Mouse (Mus musculus): ENCODE measurements around the gene Mroh2a. TPM values are rescaled to one million over a fixed set of nuclear protein-coding genes. Genes with fewer than 3 reads are reported as not detected.

The Mroh2a gene
- polyA plus RNA-seq, 1 experiment from 2014 or later, result 0.88 TPM

DNA sequence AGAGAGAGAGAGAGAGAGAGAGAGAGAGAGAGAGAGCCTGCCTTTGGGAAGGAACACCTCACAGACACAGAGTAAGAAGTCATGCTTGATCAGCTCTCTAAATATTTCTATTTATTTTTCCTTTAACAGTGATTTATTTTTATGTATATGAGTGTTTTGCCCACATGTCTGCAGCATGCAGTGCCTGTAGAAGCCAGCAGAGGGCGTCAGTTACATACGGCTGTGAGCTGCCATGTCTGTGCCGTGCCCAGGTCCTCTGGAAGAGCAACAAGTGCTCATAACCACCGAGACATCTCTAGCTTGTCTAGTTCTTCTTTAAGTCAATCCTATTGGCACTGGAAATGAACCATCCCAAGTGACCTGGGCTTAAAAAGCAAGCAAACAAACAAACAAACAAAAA is 63.1 kb downstream of the Mroh2a start:
- Histone ChIP-seq H3K4me1 (ENCODE audit: control insufficient read depth, insufficient read depth, low read length) (no peaks in the 10 kb centered on the region), H3K27me3 (replicated peaks; ENCODE audit: control insufficient read depth, insufficient read depth, low read length) (no peaks in the 10 kb centered on the region), H3K9me3 (ENCODE audit: control insufficient read depth, low read length) (peaks cover 22% of the 10 kb centered on the region), H3K27ac (ENCODE audit: low read length) (no peak overlapping the region), H3K4me3 (ENCODE audit: low read length) (no peak overlapping the region), H3K9ac (ENCODE audit: low read depth, low read length) (no peak overlapping the region), H3K4me2 (ENCODE audit: low read depth, low read length) (no peak overlapping the region), H3K36me3 (ENCODE audit: control insufficient read depth, insufficient read depth, low read length) (no peaks in the 10 kb centered on the region)
- 46% methylated on average over 4 of the region's 4 CpGs for WGBS
- no peak for ATAC-seq

DNA sequence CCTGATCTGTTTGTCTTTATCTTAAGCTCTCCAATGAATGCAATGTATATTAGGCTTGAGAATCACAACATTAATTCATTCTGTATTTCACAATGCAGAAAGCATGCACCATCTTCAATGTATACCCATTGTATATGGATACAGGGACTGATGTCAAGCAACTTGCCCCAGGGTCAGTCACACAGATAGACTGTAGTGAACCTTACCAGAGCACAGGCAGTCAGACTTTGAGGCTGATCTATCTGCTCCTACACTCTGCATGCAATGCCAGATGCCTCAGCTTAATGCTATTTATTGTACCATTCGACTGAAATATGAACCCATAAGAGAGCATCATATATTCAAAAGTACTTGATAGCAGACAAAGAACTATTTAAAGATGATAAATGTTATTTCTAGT is 63.7 kb downstream of the Mroh2a start:
- H3K4me2 ChIP-seq (ENCODE audit: low read depth, low read length), result no peak overlapping the region
- no peaks in the 10 kb centered on the region for H3K27me3 ChIP-seq (replicated peaks; ENCODE audit: control insufficient read depth, insufficient read depth, low read length)
- ATAC-seq, result no peak
- H3K36me3 ChIP-seq (ENCODE audit: control insufficient read depth, insufficient read depth, low read length), result no peaks in the 10 kb centered on the region
- H3K27ac ChIP-seq (ENCODE audit: low read length), result no peak overlapping the region
- no peaks in the 10 kb centered on the region for H3K4me1 ChIP-seq (ENCODE audit: control insufficient read depth, insufficient read depth, low read length)
- H3K4me3 ChIP-seq (ENCODE audit: low read length), result no peak overlapping the region
- WGBS, result 66% methylated on average over 1 of the region's 1 CpGs
- H3K9me3 ChIP-seq (ENCODE audit: control insufficient read depth, low read length), result peaks cover 22% of the 10 kb centered on the region
- H3K9ac ChIP-seq (ENCODE audit: low read depth, low read length), result no peak overlapping the region

DNA sequence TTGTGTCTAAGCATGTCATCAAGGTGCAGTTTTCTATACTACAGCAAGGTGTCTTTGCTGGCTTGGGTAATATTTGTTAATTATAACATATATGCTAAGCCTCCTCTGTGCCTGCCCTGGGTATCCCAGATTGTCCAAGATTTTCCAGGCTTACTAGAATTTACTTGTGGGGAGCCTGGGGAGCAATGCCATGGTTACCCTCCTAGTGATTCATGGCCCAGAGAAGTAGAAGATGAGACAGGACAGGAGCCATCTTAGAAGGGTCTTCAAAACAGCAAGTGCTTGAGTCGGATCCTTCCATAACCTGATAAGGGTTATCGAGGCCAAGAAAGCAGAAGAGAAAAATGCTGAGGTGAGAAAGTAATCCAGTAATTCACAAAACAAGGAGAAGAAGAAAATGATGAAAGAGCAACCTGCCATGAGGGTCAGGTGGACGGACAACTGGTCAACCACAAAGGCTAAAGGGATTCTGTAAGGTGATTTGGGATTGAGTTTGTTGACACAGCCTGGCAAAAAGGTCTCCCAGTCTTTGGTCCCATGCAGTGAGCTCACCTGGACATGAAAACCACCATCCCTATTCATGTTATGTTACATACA is 64.7 kb downstream of the Mroh2a start:
- H3K9me3 ChIP-seq (ENCODE audit: control insufficient read depth, low read length), result peaks cover 27% of the 10 kb centered on the region
- H3K4me3 ChIP-seq (ENCODE audit: low read length), result no peak overlapping the region
- no peaks in the 10 kb centered on the region for H3K27me3 ChIP-seq (replicated peaks; ENCODE audit: control insufficient read depth, insufficient read depth, low read length)
- H3K9ac ChIP-seq (ENCODE audit: low read depth, low read length), result no peak overlapping the region
- no peaks in the 10 kb centered on the region for H3K36me3 ChIP-seq (ENCODE audit: control insufficient read depth, insufficient read depth, low read length)
- 65% methylated on average over 3 of the region's 3 CpGs for WGBS
- no peak overlapping the region for H3K27ac ChIP-seq (ENCODE audit: low read length)
- no peak overlapping the region for H3K4me2 ChIP-seq (ENCODE audit: low read depth, low read length)
- no peak for ATAC-seq
- no peaks in the 10 kb centered on the region for H3K4me1 ChIP-seq (ENCODE audit: control insufficient read depth, insufficient read depth, low read length)

DNA sequence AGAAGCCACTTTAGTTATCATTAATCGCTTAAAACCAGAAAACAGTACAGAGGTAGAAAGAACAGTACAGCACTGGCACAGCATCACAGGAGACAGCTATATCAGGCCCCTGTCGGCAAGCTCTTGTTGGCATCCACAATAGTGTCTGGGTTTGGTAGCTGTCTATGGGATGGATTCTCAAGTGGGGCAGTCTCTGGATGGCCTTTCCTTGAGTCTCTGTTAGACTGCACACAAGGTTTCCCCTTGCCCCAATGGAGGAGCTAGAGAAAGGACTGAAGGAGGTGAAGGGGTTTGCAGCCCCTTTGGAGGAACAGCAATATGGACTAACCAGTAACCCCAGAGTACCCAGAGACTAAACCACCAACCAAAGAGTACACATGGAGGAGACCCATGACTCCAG is 65.3 kb downstream of the Mroh2a start:
- H3K27me3 ChIP-seq (replicated peaks; ENCODE audit: control insufficient read depth, insufficient read depth, low read length), result no peaks in the 10 kb centered on the region
- peaks cover 21% of the 10 kb centered on the region for H3K9me3 ChIP-seq (ENCODE audit: control insufficient read depth, low read length)
- H3K9ac ChIP-seq (ENCODE audit: low read depth, low read length), result no peak overlapping the region
- H3K27ac ChIP-seq (ENCODE audit: low read length), result no peak overlapping the region
- WGBS, result 52% methylated on average over 2 of the region's 2 CpGs
- H3K4me1 ChIP-seq (ENCODE audit: control insufficient read depth, insufficient read depth, low read length), result no peaks in the 10 kb centered on the region
- H3K4me3 ChIP-seq (ENCODE audit: low read length), result no peak overlapping the region
- no peaks in the 10 kb centered on the region for H3K36me3 ChIP-seq (ENCODE audit: control insufficient read depth, insufficient read depth, low read length)
- H3K4me2 ChIP-seq (ENCODE audit: low read depth, low read length), result no peak overlapping the region
- ATAC-seq, result no peak

DNA sequence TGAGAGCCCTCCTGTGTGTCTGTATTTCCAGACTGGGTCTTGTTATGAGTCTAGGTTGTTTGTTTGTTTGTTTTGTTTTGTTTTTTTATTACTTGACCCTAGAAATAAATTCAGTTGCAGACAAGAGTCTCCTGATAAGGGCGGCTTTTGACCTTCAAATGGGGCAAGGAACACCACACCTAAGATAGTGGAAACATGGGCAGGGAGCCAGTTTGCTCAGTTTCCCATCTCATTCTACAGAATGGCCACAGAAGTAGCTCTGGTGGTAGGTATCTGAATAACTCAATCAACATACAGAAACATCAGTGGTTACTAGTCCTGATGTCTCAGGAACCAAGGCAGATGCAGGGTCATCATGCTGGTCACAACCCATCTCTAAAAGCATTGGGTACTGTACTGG is 67.9 kb downstream of the Mroh2a start:
- Histone ChIP-seq H3K9me3 (ENCODE audit: control insufficient read depth, low read length) (peaks cover 22% of the 10 kb centered on the region), H3K27ac (ENCODE audit: low read length) (no peak overlapping the region), H3K27me3 (replicated peaks; ENCODE audit: control insufficient read depth, insufficient read depth, low read length) (no peaks in the 10 kb centered on the region), H3K4me1 (ENCODE audit: control insufficient read depth, insufficient read depth, low read length) (no peaks in the 10 kb centered on the region), H3K4me3 (ENCODE audit: low read length) (no peak overlapping the region), H3K36me3 (ENCODE audit: control insufficient read depth, insufficient read depth, low read length) (no peaks in the 10 kb centered on the region), H3K4me2 (ENCODE audit: low read depth, low read length) (no peak overlapping the region), H3K9ac (ENCODE audit: low read depth, low read length) (no peak overlapping the region)
- 19% methylated on average over 1 of the region's 1 CpGs for WGBS
- no peak for ATAC-seq

DNA sequence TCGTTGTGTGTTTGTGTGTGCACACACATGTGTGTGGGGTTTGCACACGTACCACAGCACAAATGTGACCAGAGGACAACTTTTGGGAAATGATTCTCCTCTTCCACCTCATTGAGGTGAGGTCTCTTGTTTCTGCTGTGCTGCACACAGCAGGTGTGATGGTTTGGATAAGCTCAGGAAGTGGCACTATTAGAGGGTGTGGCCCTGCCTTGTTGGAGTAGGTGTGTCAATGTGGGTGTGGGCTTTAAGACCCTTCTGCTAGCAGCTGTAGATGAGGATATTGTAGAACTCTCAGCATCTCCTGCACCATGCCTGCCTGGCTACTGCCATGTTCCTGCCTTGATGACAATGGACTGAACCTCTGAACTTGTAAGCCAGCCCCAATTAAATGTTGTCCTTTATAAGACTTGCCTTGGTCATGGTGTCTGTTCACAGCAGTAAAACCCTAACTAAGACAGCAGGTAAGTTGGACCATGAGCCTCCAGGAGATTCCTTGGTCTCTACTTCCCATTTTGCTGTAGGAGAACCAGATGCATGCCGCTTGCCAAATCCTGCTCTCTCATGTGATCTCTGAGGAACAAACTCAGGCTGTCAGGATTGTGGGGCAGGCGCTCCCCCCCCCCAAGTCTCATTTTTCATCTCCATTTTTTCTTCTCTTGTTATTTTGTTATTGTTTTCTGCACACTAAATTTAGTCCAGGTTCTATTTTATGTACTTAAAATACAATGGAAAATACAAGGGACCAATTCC is 69.6 kb downstream of the Mroh2a start:
- no peak overlapping the region for H3K9ac ChIP-seq (ENCODE audit: low read depth, low read length)
- no peak overlapping the region for H3K27ac ChIP-seq (ENCODE audit: low read length)
- H3K4me1 ChIP-seq (ENCODE audit: control insufficient read depth, insufficient read depth, low read length), result no peaks in the 10 kb centered on the region
- 75% methylated on average over 4 of the region's 4 CpGs for WGBS
- H3K36me3 ChIP-seq (ENCODE audit: control insufficient read depth, insufficient read depth, low read length), result no peaks in the 10 kb centered on the region
- H3K4me3 ChIP-seq (ENCODE audit: low read length), result no peak overlapping the region
- no peak overlapping the region for H3K4me2 ChIP-seq (ENCODE audit: low read depth, low read length)
- peak; percentile 19; the same call in 1 of the 2 replicates for ATAC-seq
- no peaks in the 10 kb centered on the region for H3K27me3 ChIP-seq (replicated peaks; ENCODE audit: control insufficient read depth, insufficient read depth, low read length)
- H3K9me3 ChIP-seq (ENCODE audit: control insufficient read depth, low read length), result peaks cover 30% of the 10 kb centered on the region

DNA sequence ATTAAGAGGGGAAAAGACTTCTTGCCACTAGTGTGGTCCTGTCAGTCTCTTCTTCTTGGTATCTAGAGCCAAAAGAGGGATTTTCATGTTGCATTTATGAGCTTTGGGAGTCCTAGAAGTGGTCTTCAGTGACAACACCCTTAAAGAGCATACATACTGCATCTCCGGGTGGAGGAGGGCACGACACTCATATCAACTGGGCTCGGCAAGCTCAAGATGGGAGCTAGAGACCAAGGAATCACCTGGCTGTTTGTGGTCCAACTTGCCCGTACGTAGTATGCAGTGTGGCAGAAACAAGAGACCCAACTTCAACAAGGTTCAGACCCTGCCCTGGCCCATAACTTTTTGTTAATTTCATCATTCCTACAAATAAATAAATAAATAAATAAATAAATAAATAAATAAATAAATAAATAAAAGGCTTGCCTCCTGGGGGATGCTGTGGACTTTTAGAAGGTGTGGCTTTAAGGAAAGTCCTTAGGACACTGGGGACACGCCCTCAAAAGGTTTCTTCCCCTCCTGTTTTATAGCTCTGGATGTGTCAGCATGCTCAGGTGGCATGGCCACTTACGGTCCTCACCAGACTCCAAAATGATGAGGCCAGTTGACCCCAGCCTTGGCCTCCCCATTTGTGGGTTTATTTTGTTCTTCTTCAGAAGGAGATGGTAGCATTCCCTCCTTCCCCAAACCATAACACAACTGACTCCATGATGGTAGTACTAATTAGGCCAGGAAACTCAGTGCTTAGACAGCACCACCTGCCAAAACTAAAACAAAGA is 70.9 kb downstream of the Mroh2a start:
- H3K9me3 ChIP-seq (ENCODE audit: control insufficient read depth, low read length), result peaks cover 29% of the 10 kb centered on the region
- no peak for ATAC-seq
- 69% methylated on average over 7 of the region's 7 CpGs for WGBS

DNA sequence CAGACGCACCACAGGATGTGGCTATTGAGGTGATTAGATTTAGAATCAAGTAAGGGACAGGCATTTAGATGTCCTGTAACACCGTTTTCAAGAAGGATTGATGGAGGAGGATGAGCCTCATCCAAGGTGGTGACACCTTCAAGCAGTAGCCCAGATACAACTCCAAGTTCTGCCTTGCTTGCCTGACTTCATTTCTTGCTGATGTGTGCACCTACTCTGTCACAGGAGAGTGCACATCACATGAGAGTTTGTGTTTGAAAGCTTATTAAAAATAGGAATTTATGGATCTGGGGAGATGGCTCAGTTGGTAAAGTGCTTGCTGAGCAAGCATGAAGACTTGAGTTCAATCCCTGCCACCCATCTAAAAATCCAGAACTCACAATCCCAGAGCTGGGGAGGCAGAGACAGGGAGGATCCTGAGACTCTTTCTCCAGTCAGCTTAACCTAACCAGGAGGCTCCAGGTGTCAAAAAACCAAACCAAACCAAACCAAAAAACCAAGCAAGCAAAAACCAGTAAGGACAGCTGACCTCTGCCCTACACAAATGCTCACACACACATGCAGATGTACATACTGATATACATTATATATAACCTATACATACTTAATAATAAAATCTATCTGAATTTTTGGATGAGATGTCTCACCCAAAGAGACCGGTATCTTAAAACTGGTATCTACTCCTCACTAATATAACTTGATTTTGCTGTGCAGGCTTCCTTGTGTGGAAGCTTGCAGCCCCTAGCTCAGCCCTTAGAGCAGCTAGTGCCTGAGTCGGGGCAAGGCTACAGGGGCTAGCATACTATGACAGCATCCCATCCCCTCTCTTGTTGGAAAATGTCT is 72.1 kb downstream of the Mroh2a start:
- no peaks in the 10 kb centered on the region for H3K36me3 ChIP-seq (ENCODE audit: control insufficient read depth, insufficient read depth, low read length)
- H3K4me3 ChIP-seq (ENCODE audit: low read length), result no peak overlapping the region
- 60% methylated on average over 4 of the region's 4 CpGs for WGBS
- H3K9ac ChIP-seq (ENCODE audit: low read depth, low read length), result no peak overlapping the region
- no peaks in the 10 kb centered on the region for H3K27me3 ChIP-seq (replicated peaks; ENCODE audit: control insufficient read depth, insufficient read depth, low read length)
- ATAC-seq, result no peak
- H3K4me2 ChIP-seq (ENCODE audit: low read depth, low read length), result no peak overlapping the region
- H3K4me1 ChIP-seq (ENCODE audit: control insufficient read depth, insufficient read depth, low read length), result no peaks in the 10 kb centered on the region
- H3K27ac ChIP-seq (ENCODE audit: low read length), result no peak overlapping the region
- H3K9me3 ChIP-seq (ENCODE audit: control insufficient read depth, low read length), result peaks cover 35% of the 10 kb centered on the region

More for the DNA sequence above, 70.9 kb downstream of the Mroh2a start:
- Histone ChIP-seq H3K27ac (ENCODE audit: low read length) (no peak overlapping the region), H3K27me3 (replicated peaks; ENCODE audit: control insufficient read depth, insufficient read depth, low read length) (no peaks in the 10 kb centered on the region), H3K4me2 (ENCODE audit: low read depth, low read length) (no peak overlapping the region), H3K4me3 (ENCODE audit: low read length) (no peak overlapping the region), H3K9ac (ENCODE audit: low read depth, low read length) (no peak overlapping the region), H3K4me1 (ENCODE audit: control insufficient read depth, insufficient read depth, low read length) (no peaks in the 10 kb centered on the region), H3K36me3 (ENCODE audit: control insufficient read depth, insufficient read depth, low read length) (no peaks in the 10 kb centered on the region)

DNA sequence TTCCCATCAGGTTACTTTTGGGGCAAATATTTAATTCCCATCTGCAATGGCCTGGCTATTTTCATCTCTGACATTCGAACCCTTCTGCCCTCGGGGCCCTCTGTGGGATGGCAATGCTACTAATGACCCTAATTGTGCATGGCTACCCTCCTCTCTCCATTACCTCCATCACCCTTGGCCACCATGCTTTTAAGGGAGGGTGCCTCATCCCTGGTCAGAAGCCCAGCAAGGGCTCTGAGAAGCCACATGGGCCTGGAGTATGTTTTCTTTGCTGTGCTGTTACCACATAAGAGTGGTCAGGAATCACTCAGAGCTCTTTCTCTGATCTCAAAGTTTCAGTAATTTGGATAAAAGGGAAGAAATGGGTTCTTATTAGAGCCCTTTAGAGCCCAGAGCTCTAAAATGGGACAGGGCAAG is 72.8 kb downstream of the Mroh2a start:
- 86% methylated on average over 2 of the region's 2 CpGs for WGBS
- Histone ChIP-seq H3K36me3 (ENCODE audit: control insufficient read depth, insufficient read depth, low read length) (no peaks in the 10 kb centered on the region), H3K4me1 (ENCODE audit: control insufficient read depth, insufficient read depth, low read length) (no peaks in the 10 kb centered on the region), H3K27me3 (replicated peaks; ENCODE audit: control insufficient read depth, insufficient read depth, low read length) (no peaks in the 10 kb centered on the region), H3K9ac (ENCODE audit: low read depth, low read length) (no peak overlapping the region), H3K4me2 (ENCODE audit: low read depth, low read length) (no peak overlapping the region), H3K27ac (ENCODE audit: low read length) (no peak overlapping the region), H3K4me3 (ENCODE audit: low read length) (no peak overlapping the region), H3K9me3 (ENCODE audit: control insufficient read depth, low read length) (peaks cover 37% of the 10 kb centered on the region)
- ATAC-seq, result no peak

All from intestine, embryonic 16.5 days (tissue).